Mouse (Mus musculus): ENCODE data around the gene Atp1a2.

- TF ChIP-seq CHD2 (IDR thresholded peaks at IDR 0.05; ENCODE audit: low read depth, low read length) (no peak), HCFC1 (IDR thresholded peaks at IDR 0.05; ENCODE audit: borderline replicate concordance, insufficient read depth, low read length) (no peak), MAFK (IDR thresholded peaks at IDR 0.05; ENCODE audit: insufficient read depth, low read depth, low read length) (no peak), ZC3H11A (IDR thresholded peaks at IDR 0.05; ENCODE audit: borderline replicate concordance, low read depth, low read length) (no peak)
These were observed 43.5 kb upstream of the Atp1a2 start for GRCm38 (mm10) chr1:172341386-172341785.

Data from ES-E14 (cell line).